Mouse (Mus musculus): ENCODE data around the gene Rps6ka5. TPM values are rescaled to one million over a fixed set of nuclear protein-coding genes. Genes with fewer than 3 reads are reported as not detected.

Gene Rps6ka5
- polyA plus RNA-seq, 1 experiment from 2014 or later, result 3.9 TPM

DNA sequence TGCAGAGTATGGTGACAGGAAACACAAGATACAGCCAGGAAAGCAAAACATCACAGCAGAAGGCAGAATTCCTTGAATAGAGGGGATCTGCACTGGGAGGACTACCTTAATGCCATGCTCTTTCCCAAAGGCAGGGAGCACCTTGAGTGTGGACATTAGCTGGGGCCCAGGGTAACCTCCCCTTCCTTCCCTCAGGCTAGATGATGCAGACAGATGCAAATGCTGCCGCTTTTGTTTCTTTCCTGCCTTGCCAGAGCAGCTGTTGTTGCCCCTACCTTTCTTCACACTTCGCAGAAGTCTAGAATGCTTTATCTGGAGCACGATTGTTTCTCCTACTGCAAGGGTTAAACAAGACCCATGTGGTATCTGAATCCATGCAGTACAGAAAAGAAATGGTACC is 34.6 kb downstream of the Rps6ka5 start:
- H3K9ac ChIP-seq, result no peak overlapping the region
- H3K27me3 ChIP-seq (replicated peaks), result no peaks in the 10 kb centered on the region
- no peaks in the 10 kb centered on the region for H3K9me3 ChIP-seq
- ATAC-seq (ENCODE audit: extremely low read depth, insufficient number of reproducible peaks, low FRiP score, low TSS enrichment), result no peak
- no peaks in the 10 kb centered on the region for H3K36me3 ChIP-seq
- H3K4me2 ChIP-seq, result no peak overlapping the region
- no peak overlapping the region for H3K27ac ChIP-seq (replicated peaks)
- WGBS, result 60% methylated on average over 3 of the region's 3 CpGs
- H3K4me3 ChIP-seq, result no peak overlapping the region
- peaks cover 30% of the 10 kb centered on the region for H3K4me1 ChIP-seq

DNA sequence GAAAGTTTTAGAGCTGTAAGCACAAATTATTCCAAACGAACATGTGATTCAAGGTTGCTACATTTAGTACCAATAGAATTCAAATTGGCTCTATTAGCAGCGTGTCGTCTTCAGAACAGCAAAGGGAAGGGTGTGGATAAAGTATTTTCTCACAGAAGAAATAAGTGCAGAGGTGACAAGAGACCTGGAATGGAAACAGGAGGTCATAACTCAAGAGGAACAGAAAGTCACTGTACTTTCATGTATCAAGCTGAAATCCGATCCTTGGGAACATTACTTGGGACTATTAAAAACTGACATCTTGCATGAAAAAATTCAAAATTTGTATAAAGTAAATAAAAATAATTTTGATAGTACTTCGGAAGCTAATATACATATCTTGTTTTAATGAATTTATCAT is 36.3 kb downstream of the Rps6ka5 start:
- no peak overlapping the region for H3K4me2 ChIP-seq
- ATAC-seq (ENCODE audit: extremely low read depth, insufficient number of reproducible peaks, low FRiP score, low TSS enrichment), result no peak

DNA sequence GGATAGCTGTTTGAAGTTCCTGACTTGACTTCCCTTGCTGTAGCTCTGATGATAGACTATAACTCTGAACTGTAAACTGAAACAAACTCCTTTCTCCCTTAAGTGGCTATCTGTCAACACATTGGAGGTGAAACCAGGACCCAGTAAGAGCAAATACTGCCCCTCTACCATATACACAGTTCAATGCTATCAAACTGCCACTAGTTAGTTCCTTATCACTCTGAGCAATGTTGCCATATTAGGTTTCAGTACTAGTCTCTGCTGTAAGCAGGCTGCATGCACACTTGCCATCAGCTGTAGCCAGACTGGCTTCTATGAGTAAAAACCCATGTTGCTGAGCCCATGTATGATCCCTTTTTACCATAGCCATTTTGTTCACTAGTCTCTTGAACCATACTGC is 38.6 kb downstream of the Rps6ka5 start:
- Histone ChIP-seq H3K27me3 (replicated peaks) (no peaks in the 10 kb centered on the region), H3K9me3 (no peaks in the 10 kb centered on the region), H3K4me1 (peaks cover 29% of the 10 kb centered on the region), H3K4me2 (peak overlapping the region; percentile 34), H3K4me3 (no peak overlapping the region), H3K36me3 (no peaks in the 10 kb centered on the region), H3K9ac (no peak overlapping the region), H3K27ac (replicated peaks) (peak overlapping the region; percentile 82)
- 0 out of 2 replicates have a peak, but pooled peaks have one; percentile 51 for ATAC-seq (ENCODE audit: extremely low read depth, insufficient number of reproducible peaks, low FRiP score, low TSS enrichment)

More for the DNA sequence above, 36.3 kb downstream of the Rps6ka5 start:
- Histone ChIP-seq H3K27me3 (replicated peaks) (no peaks in the 10 kb centered on the region), H3K36me3 (no peaks in the 10 kb centered on the region), H3K4me3 (no peak overlapping the region), H3K9ac (no peak overlapping the region), H3K4me1 (peaks cover 29% of the 10 kb centered on the region), H3K27ac (replicated peaks) (no peak overlapping the region), H3K9me3 (no peaks in the 10 kb centered on the region)
- WGBS, result 75% methylated on average over 5 of the region's 5 CpGs

DNA sequence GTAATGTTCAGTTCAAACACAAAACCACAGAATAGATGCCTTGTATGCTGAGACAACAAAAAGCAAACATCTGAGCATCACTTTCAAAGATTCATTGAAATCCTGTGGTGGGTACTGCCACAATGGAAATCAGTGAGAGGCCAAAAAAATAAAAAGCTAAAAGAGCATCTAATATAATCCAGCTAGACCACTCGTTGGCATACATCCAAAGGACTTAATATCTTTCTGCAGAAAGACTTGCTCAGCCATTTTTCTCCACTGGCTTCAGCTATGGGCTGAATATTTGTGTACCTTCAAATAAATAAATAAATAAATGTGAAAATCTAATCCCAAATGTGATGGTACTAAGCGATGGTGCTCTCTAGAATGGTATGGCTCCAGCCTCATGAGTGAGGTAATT is 39.8 kb downstream of the Rps6ka5 start:
- Histone ChIP-seq H3K9me3 (no peaks in the 10 kb centered on the region), H3K27ac (replicated peaks) (peak overlapping the region; percentile 82; the same call in 1 of the 2 replicates), H3K4me3 (no peak overlapping the region), H3K4me1 (peaks cover 28% of the 10 kb centered on the region), H3K4me2 (no peak overlapping the region), H3K27me3 (replicated peaks) (no peaks in the 10 kb centered on the region), H3K9ac (no peak overlapping the region), H3K36me3 (no peaks in the 10 kb centered on the region)
- no peak for ATAC-seq (ENCODE audit: extremely low read depth, insufficient number of reproducible peaks, low FRiP score, low TSS enrichment)
- 76% methylated on average over 2 of the region's 2 CpGs for WGBS

DNA sequence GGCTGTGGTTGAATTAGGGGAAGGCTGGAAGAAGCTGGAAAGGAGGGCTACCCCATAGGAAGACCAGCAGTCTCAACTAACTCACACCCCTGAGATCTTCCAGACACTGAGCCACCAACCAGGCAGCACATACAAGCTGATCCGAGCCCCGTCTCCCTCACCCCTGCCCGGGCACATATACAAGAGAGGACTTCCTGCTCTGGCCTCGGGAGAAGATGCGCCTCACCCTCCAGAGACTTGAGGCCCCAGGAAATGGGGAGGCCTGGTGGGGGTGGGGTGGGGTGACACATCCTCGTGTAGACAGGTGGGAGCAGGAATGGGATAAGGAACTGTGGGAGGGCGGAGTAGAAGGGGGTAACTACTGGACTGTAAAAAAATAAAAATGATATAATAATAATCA is 45.0 kb downstream of the Rps6ka5 start:
- H3K27ac ChIP-seq (replicated peaks), result no peak overlapping the region
- ATAC-seq (ENCODE audit: extremely low read depth, insufficient number of reproducible peaks, low FRiP score, low TSS enrichment), result no peak
- H3K4me2 ChIP-seq, result no peak overlapping the region
- H3K9me3 ChIP-seq, result no peaks in the 10 kb centered on the region
- no peaks in the 10 kb centered on the region for H3K27me3 ChIP-seq (replicated peaks)
- WGBS, result 63% methylated on average over 7 of the region's 7 CpGs
- H3K36me3 ChIP-seq, result no peaks in the 10 kb centered on the region
- H3K4me3 ChIP-seq, result no peak overlapping the region
- no peak overlapping the region for H3K9ac ChIP-seq
- H3K4me1 ChIP-seq, result peaks cover 10% of the 10 kb centered on the region

DNA sequence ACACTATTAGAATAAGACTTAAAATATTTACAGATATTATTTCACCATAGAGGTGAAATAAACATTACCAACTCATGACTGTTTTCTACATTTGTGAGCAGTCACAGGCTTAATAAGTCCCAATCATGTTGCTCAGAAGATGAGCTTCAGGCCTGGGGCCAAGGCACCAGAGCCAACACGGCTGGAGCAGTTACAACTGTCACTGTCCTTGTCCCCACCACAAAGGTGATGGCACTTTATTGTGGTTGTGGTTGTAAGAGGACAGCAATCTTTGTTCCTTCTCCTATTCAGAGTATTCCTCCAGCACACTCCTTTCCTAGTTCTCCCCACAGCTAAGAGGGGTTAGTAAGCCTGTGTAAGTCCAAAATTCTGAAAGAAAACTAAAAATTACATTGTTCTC is 45.5 kb downstream of the Rps6ka5 start:
- Histone ChIP-seq H3K4me1 (peaks cover 10% of the 10 kb centered on the region), H3K9ac (no peak overlapping the region), H3K27me3 (replicated peaks) (no peaks in the 10 kb centered on the region), H3K36me3 (no peaks in the 10 kb centered on the region; the same call in 1 of the 2 replicates), H3K4me2 (no peak overlapping the region), H3K27ac (replicated peaks) (no peak overlapping the region), H3K9me3 (no peaks in the 10 kb centered on the region), H3K4me3 (no peak overlapping the region)
- 50% methylated on average over 1 of the region's 1 CpGs for WGBS
- no peak for ATAC-seq (ENCODE audit: extremely low read depth, insufficient number of reproducible peaks, low FRiP score, low TSS enrichment)

DNA sequence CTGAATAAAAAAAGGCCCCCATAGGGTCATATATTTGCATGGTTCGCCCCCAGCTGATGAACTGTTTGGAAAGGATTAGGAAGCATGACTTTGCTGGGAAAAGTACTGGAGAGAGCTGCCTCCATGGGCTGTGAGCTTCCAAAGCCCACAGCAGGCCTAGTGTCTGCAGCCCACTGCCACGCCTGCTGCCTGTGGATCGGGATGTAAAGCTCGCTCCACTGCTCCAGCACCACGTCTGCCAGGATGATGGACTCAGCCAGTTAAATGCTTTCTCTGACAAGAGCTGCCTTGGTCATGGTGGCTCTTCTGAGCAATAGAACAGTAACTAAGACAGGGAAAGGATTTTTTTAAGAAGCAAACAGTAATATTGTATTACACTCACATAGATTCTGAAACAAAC is 46.1 kb downstream of the Rps6ka5 start:
- Histone ChIP-seq H3K4me1 (peaks cover 10% of the 10 kb centered on the region), H3K27ac (replicated peaks) (no peak overlapping the region), H3K4me2 (no peak overlapping the region), H3K4me3 (no peak overlapping the region), H3K27me3 (replicated peaks) (no peaks in the 10 kb centered on the region), H3K36me3 (peaks cover 3% of the 10 kb centered on the region; the same call in 1 of the 2 replicates), H3K9ac (no peak overlapping the region), H3K9me3 (no peaks in the 10 kb centered on the region)
- ATAC-seq (ENCODE audit: extremely low read depth, insufficient number of reproducible peaks, low FRiP score, low TSS enrichment), result no peak
- WGBS, result 77% methylated on average over 5 of the region's 5 CpGs

DNA sequence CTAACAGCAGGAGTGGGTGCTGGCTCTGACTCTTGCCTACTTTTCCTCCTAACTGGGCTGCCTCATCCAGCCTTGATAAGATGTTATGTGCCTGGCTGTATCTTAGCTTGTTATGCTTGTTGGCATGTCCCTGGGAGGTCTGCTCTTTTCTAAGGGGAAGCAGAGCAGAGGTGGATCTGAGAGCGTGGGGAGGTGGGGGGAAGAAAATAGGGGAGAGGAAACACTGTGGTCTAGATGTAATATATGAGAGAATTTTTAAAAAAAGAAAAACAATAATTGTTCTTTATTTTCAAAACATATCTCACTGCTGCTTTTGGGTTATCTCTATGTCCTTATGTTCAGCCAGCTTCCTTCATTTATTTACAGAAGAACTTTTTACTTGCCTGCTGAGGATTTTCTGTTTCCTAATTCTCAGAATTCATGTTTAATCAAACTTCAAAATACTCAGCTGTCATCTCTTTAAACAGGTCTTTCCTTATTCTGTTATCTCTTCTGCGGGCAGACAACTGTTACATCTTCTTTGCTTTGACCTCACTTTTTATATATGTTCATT is 56.1 kb downstream of the Rps6ka5 start:
- Histone ChIP-seq H3K9ac (no peak overlapping the region), H3K4me3 (no peak overlapping the region), H3K27me3 (replicated peaks) (no peaks in the 10 kb centered on the region), H3K4me2 (no peak overlapping the region), H3K4me1 (peaks cover 14% of the 10 kb centered on the region; the same call in 1 of the 2 replicates), H3K27ac (replicated peaks) (no peak overlapping the region), H3K9me3 (no peaks in the 10 kb centered on the region), H3K36me3 (0 out of 2 replicates have a peak, but pooled peaks cover 5% of the 10 kb centered on the region)
- WGBS, result 57% methylated on average over 2 of the region's 2 CpGs
- no peak for ATAC-seq (ENCODE audit: extremely low read depth, insufficient number of reproducible peaks, low FRiP score, low TSS enrichment)

DNA sequence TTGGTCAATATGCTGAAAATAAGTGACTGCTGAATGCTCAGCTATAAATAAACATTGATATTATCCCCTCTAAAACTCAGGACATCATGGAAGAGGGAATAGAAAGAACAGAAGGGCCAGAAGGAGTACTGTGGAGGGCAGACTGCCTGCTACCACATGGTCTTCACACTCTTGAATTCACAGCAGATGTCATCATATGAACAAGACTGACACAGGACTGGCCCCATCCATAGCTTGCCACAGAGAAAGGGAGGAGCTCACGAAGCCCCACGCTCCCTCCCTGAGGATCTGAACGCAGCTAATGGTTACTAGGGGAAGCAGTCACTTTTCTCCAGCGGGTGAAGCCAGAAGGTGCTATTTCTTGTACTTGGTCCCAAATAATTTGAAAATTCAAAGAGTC is 61.5 kb downstream of the Rps6ka5 start:
- H3K27me3 ChIP-seq (replicated peaks), result no peaks in the 10 kb centered on the region
- no peaks in the 10 kb centered on the region for H3K36me3 ChIP-seq
- H3K4me2 ChIP-seq, result no peak overlapping the region
- H3K9ac ChIP-seq, result no peak overlapping the region
- H3K27ac ChIP-seq (replicated peaks), result no peak overlapping the region
- H3K4me1 ChIP-seq, result peaks cover 14% of the 10 kb centered on the region; the same call in 1 of the 2 replicates
- no peak overlapping the region for H3K4me3 ChIP-seq
- 79% methylated on average over 4 of the region's 4 CpGs for WGBS
- no peak for ATAC-seq (ENCODE audit: extremely low read depth, insufficient number of reproducible peaks, low FRiP score, low TSS enrichment)
- no peaks in the 10 kb centered on the region for H3K9me3 ChIP-seq

DNA sequence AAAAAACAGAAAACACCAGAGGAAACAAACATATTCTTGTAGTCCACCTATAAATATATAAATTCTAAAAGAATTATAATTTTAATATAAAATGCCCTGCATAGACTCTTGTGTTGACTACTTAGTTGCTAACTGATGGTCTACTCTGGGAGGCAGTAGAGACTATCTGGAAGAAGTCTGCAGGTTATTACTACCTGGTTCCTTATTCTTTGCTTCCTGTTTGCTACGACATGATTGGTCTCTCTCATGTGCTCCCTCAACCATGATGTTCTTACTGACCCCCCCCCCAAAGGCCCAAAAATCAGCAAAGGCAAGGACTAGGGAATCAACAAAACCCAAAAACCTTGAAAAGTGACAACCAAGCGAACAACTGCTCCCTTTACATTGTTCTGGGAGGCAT is 66.7 kb downstream of the Rps6ka5 start:
- no peak overlapping the region for H3K4me2 ChIP-seq
- H3K9ac ChIP-seq, result no peak overlapping the region
- no peak for ATAC-seq (ENCODE audit: extremely low read depth, insufficient number of reproducible peaks, low FRiP score, low TSS enrichment)
- H3K4me3 ChIP-seq, result no peak overlapping the region
- no peaks in the 10 kb centered on the region for H3K27me3 ChIP-seq (replicated peaks)
- WGBS, result 85% methylated on average over 2 of the region's 2 CpGs
- no peaks in the 10 kb centered on the region for H3K9me3 ChIP-seq
- H3K27ac ChIP-seq (replicated peaks), result no peak overlapping the region
- no peaks in the 10 kb centered on the region for H3K36me3 ChIP-seq
- H3K4me1 ChIP-seq, result no peaks in the 10 kb centered on the region

DNA sequence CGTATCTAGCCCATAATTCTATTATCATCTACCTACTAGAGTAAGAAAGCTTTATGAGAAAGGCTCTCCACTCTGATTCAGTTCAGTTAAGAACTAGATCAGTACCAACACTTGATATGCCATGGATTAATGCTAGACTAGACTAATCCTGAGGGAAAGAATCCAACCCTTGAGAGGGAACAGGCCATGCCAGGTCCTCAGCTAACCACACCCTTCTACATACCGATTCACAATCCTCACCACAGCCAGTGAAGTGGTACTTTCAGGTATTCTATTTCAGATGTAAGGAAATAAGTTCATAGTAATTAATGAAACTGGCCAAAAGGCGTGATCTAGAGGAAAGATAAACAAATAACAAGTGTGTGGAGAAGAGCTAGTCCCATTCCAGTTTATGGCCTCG is 70.8 kb downstream of the Rps6ka5 start:
- WGBS, result 83% methylated on average over 4 of the region's 4 CpGs
- H3K4me3 ChIP-seq, result no peak overlapping the region
- no peak for ATAC-seq (ENCODE audit: extremely low read depth, insufficient number of reproducible peaks, low FRiP score, low TSS enrichment)

DNA sequence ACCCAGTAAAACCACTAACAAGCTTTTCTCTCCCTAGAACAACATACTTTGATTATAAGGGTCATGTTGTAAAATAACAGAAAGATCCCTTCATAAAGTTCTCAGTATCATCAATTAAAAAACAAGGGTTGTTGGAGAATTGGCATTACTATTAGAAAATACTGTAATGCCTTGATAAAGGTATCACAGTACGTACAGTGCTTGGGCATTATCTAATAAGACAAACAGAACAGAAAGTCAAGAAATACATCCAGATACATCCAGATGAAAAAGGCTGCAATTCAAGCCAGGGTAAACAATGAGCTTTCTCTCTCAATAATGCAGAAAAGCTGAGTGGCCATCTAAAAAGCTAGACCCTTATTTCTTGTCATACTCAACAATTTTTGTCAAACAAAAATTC is 84.8 kb downstream of the Rps6ka5 start:
- no peak overlapping the region for H3K4me3 ChIP-seq
- 69% methylated on average over 1 of the region's 1 CpGs for WGBS
- 0 out of 2 replicates have a peak, but pooled peaks cover 3% of the 10 kb centered on the region for H3K36me3 ChIP-seq
- H3K9me3 ChIP-seq, result no peaks in the 10 kb centered on the region
- H3K27ac ChIP-seq (replicated peaks), result no peak overlapping the region
- ATAC-seq (ENCODE audit: extremely low read depth, insufficient number of reproducible peaks, low FRiP score, low TSS enrichment), result no peak
- H3K4me2 ChIP-seq, result no peak overlapping the region
- no peaks in the 10 kb centered on the region for H3K27me3 ChIP-seq (replicated peaks)
- no peak overlapping the region for H3K9ac ChIP-seq
- H3K4me1 ChIP-seq, result peaks cover 8% of the 10 kb centered on the region

More for the DNA sequence above, 70.8 kb downstream of the Rps6ka5 start:
- no peaks in the 10 kb centered on the region for H3K27me3 ChIP-seq (replicated peaks)
- 0 out of 2 replicates have a peak, but pooled peaks cover 7% of the 10 kb centered on the region for H3K4me1 ChIP-seq
- H3K36me3 ChIP-seq, result no peaks in the 10 kb centered on the region
- H3K4me2 ChIP-seq, result no peak overlapping the region
- H3K9me3 ChIP-seq, result no peaks in the 10 kb centered on the region
- no peak overlapping the region for H3K9ac ChIP-seq
- no peak overlapping the region for H3K27ac ChIP-seq (replicated peaks)

Data from heart, embryonic 13.5 days (tissue).